Mouse (Mus musculus) kidney, postnatal 14 days (tissue): ENCODE measurements around the gene Iqcm.
"Not testable (repeated sequence)": the region's sequence is repeated elsewhere in the genome, so short reads cannot be mapped to it uniquely, and the experiment has no call there.

ENCODE experiments used
- DNase-seq: peaks from one replicate; pipeline ENCODE4 v3.0.0; 2022; ENCODE audit warnings: mixed read lengths

The Iqcm gene

DNA sequence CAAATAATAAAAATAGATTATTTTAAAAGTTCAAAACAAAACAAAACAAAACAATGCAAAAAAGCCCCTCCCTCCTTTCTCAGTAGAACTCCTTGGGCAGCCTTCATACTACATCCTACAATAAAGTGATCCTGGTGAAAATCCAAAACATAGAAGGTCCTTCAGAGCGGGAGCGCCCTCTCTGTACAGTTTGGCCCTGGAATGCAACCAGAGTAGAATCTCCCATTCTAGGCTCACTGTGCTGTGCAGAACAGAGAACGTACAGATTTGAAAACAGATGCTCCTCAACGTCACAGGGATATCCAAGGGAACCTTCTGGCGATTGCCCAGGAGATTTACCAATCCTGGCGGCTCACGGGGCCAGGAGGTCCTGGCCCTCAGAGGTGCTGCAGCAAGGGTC lies at the start of gene Iqcm:
Gene Iqcm (plus strand): TSS at position 301 of the 400 bp plus-strand sequence.
- no peak for DNase-seq

DNA sequence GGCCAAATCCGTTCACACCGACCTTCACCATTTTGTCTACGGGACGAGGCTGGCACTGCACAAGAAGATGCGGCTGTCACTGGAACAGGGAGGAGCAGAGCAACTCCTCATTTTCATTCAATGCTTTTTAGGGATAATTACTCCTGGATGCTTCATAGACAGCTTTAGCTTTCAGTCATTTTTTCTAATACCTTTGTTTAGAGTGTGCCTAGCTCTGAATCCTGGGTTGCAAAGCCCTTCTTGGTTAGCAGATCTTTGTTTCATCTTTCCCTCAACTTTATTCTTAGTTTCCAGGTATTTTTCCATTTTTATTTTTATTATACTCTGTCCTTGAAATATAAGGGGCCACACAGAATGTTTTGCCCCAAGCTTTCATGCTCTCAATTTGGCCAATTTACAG lies 42.0 kb upstream of the Iqcm start, which contains the start of gene Gm10358:
Gene Gm10358 (minus strand): TSS at position 101 of the 400 bp plus-strand sequence.
- no peak for DNase-seq

DNA sequence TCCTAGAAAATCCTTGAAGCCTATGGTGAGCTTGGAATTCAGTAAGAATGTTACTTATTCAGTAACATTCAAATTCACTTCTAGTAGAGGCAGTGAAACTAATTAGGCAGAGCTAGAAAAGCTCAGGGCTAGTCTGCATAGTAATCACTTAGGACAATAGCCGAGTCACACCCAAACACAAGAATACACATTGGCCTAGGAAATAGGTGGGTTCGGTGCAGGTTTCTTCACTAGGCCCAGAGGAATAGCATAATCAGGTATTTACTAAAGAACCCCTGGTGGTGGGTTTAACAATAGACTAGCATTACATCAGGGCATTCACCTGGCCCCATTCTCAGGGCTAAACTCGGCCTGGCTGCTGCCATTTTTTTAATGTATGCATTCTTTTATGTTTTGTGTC lies 32.8 kb upstream of the Iqcm start:
- not testable (repeated sequence) for DNase-seq

DNA sequence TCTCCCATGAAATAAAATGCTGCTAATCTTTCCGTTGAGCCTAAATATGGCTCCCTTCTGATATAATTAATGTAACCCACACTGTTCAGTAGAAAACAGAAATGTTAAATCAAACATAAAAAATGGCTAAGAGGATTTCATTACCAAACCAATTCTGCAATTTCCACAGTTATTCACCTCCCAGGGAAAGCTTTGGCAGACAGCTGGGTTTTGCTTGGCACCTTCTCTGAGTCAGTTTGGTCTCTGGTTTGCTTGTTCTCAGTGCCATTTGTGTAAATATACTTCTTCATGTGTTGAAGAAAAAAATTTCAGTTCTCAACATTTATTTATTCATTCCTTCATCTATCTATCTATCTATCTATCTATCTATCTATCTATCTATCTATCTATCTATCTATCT lies 28.3 kb downstream of the Iqcm start:
- DNase-seq, result no peak

GRCm38 (mm10) chr8:75489035-75489678 lies 40.7 kb downstream of the Iqcm start:
- DNase-seq, result no peak

DNA sequence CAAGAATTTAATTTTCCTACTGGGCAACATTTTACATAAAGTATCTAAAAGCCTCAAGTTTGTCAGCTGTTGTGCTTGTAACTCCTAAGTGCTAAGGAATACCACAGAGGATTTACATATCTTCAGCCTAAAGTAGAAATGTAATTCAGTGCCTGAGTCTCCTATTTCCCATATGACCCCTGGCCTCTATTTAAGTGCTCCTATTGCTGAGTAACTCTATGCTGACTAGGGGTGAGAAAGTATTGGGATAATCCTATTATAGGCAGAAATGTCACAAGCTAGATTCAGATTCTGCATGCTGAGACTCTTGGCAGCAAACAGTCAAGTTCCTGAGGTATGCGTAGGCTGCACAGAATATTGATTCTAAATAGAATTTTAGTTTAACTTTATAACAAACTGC lies 60.8 kb downstream of the Iqcm start:
- DNase-seq, result no peak

GRCm38 (mm10) chr8:75513786-75514185 lies 65.3 kb downstream of the Iqcm start:
- no peak for DNase-seq

DNA sequence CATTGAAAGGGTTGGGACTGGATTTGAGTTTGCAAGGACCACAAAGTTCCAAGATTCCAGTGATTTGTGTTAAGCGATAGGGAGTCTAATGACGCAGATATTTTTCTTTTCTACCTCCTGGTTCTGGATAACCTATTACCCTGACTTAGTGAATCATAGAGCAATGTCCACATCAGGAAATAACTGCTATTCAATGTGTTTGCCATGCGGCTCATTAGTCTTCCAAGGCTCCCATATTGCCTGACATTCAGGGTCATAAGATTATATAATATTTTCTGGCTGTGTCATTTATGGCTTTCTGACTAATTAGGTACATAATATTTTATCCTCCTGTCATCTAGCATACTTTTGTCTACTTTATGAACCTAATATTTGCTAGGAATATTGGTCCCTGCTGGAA lies 100.8 kb downstream of the Iqcm start:
- DNase-seq, result no peak

DNA sequence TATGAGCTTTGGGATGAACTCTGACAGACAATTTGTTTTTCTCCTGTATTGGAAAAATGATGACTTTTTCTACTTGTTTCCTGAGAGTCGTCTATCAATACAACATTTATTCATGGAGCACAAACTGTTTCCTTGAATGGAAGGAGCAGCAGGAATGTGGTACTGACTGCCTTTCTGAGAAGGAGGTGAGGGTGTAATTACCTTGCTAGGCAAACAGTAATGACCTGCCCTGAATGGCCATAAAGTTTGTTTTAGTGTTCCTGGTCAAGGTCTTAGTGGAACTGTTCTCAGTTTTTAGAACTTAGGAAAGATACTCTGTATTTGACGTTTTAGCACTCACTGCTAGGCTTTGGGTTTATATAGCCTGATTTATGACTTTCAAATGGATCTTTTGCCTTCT lies 147.8 kb downstream of the Iqcm start:
- DNase-seq, result no peak

DNA sequence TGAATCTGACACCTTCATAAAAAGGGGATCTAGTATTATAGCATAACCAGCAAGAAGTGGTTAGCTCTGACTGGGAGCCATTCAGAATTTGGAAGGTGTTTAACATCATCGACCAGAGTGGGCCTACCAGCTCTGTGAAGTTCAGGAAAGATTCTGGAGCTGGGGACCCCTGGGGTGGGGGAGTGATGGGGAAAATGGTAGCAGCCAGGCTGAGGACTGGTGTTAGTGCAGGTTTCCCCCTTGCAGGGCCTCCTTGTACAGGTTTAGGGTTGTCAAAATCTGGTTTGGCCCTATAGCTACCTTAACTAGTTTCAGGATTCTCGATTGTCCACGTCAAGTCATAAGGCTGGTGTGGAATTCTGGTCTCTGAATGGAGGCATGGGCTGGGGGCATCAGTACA lies 194.5 kb downstream of the Iqcm start:
- no peak for DNase-seq

DNA sequence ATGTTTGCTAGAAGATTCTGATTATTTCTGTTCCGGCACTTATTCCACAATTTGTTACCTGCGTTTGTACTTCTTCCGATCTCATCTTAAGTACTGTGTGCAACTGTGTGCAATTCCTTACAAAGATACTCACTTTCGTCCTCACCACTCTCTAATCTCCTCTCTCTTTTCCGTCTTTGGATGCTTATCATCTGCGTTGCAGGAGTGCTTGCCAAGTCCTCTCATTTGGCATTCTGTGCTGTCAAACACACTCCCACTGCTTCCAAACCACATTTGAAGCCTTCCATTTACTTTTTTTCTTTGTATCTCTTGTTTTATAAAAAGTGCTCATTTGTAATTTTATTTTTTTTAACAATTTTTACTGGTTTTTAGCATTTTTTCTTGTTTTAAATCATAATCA lies 210.8 kb downstream of the Iqcm start:
- DNase-seq, result no peak

DNA sequence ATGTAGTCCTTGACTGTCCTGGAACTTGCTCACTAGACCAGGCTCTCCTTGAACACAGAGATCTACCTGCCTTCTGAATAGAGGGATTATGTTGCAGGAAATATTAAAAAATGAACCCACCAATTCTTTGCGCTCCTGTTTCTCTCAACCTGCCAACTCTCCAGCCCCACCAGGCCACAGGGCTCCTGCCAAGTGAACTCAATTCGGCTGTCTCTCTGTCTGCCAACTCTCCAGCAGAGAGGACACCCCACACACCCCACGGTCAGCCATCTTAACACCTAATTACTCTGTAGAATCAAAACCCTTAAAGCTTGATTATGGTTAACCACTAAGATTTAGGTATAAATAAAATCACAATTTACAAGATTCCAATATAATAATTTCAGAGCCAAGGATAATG lies 298.1 kb downstream of the Iqcm start:
- no peak for DNase-seq

DNA sequence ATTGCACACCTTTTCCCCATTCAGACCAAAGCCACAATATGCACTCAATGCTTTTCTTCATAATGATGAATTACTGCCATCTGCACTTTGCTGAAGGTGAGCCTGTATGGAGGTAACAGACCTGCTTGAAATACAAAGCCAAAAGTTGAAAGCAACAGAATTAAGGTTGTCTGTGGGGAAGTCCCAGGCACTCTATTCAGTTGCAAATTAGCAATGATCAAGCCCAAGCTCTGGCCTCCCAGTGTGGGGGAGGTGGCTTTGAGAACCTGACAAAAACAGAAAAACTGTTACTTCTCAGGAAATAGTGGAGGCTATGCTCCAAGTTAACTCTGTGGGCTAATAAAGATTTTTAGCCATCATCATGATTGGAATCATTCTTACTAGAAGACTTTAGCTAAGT lies 307.1 kb downstream of the Iqcm start:
- DNase-seq, result no peak

- no peak for DNase-seq
Observed at GRCm38 (mm10) chr8:75828468-75829132, 380.1 kb downstream of the Iqcm start.

DNA sequence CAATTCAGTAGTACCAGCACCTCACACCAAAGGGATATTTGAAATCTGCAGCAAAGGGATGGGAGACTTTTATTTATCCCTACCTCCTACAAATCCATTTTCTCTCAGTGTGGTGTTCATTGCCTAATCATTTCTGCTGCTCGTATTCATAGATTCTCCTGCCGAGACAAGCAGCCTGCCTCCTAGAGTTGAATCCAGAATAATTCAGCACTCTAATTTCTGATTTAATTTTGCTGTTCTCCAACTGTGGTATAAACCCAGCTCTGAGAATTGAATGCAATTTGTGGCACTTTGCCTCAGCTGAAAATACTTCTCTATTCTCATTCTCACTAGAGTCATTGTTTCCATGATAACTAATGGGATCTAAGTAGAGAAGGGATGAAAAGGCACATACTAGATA lies 386.8 kb downstream of the Iqcm start:
- DNase-seq, result no peak

DNA sequence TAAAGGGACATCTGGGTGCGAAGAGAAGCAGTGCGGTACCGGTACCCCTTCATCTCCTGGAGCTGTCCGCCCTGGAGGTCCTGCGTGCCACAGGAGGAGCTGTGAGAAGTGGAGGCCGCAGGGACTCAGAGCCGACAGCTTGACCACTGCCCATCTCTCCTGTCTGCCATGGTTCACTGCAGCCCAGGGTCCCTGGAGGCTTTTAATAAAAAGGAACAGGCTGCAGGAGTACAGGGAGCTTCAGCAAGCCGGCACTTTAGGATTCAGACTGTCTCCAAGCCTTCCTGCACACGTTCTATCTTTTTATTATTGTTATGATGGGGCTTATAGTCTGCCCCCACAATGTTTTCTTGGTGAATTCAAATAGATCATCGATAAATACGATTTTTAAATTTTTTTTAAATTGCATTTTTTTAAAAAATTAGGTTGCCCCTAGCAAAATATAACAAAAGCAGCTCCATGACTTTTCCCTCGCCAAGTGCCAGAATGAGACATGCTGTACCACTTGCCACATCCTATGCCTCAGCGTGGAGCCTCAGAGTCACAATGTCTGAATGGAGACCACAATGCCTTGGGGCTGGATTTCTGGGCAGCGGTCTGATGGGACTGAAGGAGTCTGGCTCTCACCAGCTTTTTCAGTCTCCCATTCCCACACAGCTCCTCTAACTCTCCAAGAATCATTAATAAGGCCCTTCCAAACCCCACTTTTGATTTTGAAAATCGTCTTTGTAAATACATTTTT lies 469.3 kb downstream of the Iqcm start:
- no peak for DNase-seq

GRCm38 (mm10) chr8:75949166-75949565 lies 500.7 kb downstream of the Iqcm start:
- DNase-seq, result no peak

DNA sequence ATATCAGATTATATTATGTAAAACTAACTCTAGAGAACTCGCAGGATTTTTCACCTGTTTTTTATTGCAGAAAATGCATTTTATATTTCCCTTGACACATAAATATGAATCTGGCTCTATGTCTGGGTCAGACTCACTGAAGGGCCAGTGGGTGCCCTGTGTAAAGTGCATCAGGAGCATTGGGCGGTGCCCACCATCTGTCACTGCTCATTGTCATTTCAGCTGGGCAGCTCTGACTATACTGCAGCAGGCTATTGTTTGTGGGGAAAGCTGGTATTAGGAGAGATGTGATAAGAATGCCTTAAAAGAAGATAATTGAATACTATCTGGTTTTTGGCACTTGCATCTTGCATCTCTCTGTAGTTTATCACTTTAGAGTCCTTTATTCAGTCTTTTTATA lies 507.5 kb downstream of the Iqcm start:
- no peak for DNase-seq

- DNase-seq, result no peak
Observed at GRCm38 (mm10) chr8:76018501-76018900, 570.0 kb downstream of the Iqcm start.
